Mouse (Mus musculus) cerebellum, postnatal 4 days (tissue): ENCODE results near the gene Srsf9.
"Not testable (repeated sequence)": the region's sequence is repeated elsewhere in the genome, so short reads cannot be mapped to it uniquely, and the experiment has no call there.

Source experiments
- DNase-seq, 2 experiments: peaks; one replicate each; pipeline ENCODE4 v3.0.0; 2022; ENCODE audit warnings: low spot score in 2 of 2, mixed read lengths in 1 of 2

Srsf9 gene

GRCm38 (mm10) chr5:115326875-115327609 lies at the start of gene Srsf9:
TSS of gene Srsf9 (plus strand) at chr5:115327177.
- peak; percentile 95 to 97 for DNase-seq

GRCm38 (mm10) chr5:115278053-115278452 lies 48.9 kb upstream of the Srsf9 start:
- no peak for DNase-seq

GRCm38 (mm10) chr5:115278785-115279184 lies 48.2 kb upstream of the Srsf9 start:
- DNase-seq = no peak

GRCm38 (mm10) chr5:115279226-115280049 lies 47.5 kb upstream of the Srsf9 start, which contains the start of gene Coq5:
TSS of gene Coq5 (plus strand) at chr5:115279666.
- peak; percentile 73 to 88 for DNase-seq

GRCm38 (mm10) chr5:115280050-115280687 lies 46.8 kb upstream of the Srsf9 start:
- DNase-seq = peak in 1 of 2 experiments; percentile 28

- no peak for DNase-seq
Observed at GRCm38 (mm10) chr5:115284735-115285134, 42.2 kb upstream of the Srsf9 start.

- DNase-seq = no peak
Observed at GRCm38 (mm10) chr5:115294173-115294572, 32.8 kb upstream of the Srsf9 start.

GRCm38 (mm10) chr5:115296347-115296746 lies 30.6 kb upstream of the Srsf9 start:
- no peak for DNase-seq

GRCm38 (mm10) chr5:115300035-115300744 lies 26.8 kb upstream of the Srsf9 start:
- DNase-seq = peak in 1 of 2 experiments; percentile 47

- DNase-seq = peak; percentile 100
Observed at GRCm38 (mm10) chr5:115300792-115301614, 26.0 kb upstream of the Srsf9 start, which contains the start of gene Dynll1. TSS of gene Dynll1 (minus strand) at chr5:115300999.

GRCm38 (mm10) chr5:115301615-115302014 lies 25.4 kb upstream of the Srsf9 start:
- no peak for DNase-seq

GRCm38 (mm10) chr5:115302190-115302589 lies 24.8 kb upstream of the Srsf9 start:
- not testable (repeated sequence) for DNase-seq

GRCm38 (mm10) chr5:115312354-115312753 lies 14.6 kb upstream of the Srsf9 start:
- no peak for DNase-seq

GRCm38 (mm10) chr5:115312816-115313667 lies 13.9 kb upstream of the Srsf9 start:
- no peak for DNase-seq

GRCm38 (mm10) chr5:115313668-115313943 lies 13.4 kb upstream of the Srsf9 start:
- no peak for DNase-seq

- no peak for DNase-seq
Observed at GRCm38 (mm10) chr5:115316968-115317644, 9.9 kb upstream of the Srsf9 start.

GRCm38 (mm10) chr5:115317645-115318328 lies 9.2 kb upstream of the Srsf9 start:
- no peak for DNase-seq
